Mouse (Mus musculus): ENCODE measurements at regions not wholly inside any gene's neighbourhood (a gene's known extent, or its start where the extent isn't known, plus 50 kb on each side); places are given as distances from the start of the nearest gene placed in this dataset.

- TF ChIP-seq CTCF (IDR thresholded peaks at IDR 0.05; ENCODE audit: extremely low read depth, insufficient read depth, low read length) (no peak), POLR2A (IDR thresholded peaks at IDR 0.05; ENCODE audit: extremely low read depth, insufficient read depth, low read length) (no peak)
Observed at GRCm38 (mm10) chr7:129937715-129938114, 346.1 kb downstream of the Wdr11 start.

All from cortical plate, adult 2 months (tissue).